Mouse (Mus musculus) embryo, embryonic 9.5 days (tissue): ENCODE measurements around the gene Adamtsl4.
"Not testable (repeated sequence)": the region's sequence is repeated elsewhere in the genome, so short reads cannot be mapped to it uniquely, and the experiment has no call there.

Experiments
- DNase-seq: peaks from one replicate; pipeline ENCODE4 v3.0.0-alpha.2; 2017; ENCODE audit errors: extremely low spot score

The Adamtsl4 gene

DNA sequence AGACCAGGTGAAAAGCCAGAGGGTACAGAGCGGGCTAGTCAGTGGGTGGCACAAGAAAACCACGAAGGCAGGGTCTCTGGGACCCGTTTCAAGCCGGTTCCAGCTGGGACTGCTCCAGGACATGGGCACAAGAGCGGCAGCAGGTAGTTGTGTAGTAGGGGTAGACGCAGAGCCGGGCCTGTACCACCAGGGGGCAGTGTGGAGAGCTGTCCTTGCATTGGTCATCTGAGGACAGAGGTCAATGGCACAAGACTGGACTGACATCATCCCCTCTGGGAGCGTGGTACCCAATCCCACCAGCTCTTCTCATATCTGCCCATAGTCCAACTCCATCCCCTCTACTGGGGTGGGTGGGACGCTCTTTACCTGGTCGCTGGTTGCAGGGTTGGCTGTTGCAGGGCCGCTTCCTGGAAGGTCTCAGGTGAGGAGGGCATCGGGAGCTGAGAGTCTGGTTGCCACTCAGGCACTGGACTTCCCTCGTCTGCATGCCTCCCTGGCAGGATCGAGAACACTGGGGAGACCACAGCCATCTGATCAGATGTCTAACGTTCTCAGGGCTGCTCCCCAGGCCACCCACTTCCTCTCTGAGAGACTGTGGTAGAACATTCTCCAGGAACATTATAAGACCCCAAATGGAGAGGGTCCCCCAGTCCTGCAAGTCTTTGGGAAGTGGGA, 10.8 kb downstream of the Adamtsl4 start:
- DNase-seq: peak; percentile 84

DNA sequence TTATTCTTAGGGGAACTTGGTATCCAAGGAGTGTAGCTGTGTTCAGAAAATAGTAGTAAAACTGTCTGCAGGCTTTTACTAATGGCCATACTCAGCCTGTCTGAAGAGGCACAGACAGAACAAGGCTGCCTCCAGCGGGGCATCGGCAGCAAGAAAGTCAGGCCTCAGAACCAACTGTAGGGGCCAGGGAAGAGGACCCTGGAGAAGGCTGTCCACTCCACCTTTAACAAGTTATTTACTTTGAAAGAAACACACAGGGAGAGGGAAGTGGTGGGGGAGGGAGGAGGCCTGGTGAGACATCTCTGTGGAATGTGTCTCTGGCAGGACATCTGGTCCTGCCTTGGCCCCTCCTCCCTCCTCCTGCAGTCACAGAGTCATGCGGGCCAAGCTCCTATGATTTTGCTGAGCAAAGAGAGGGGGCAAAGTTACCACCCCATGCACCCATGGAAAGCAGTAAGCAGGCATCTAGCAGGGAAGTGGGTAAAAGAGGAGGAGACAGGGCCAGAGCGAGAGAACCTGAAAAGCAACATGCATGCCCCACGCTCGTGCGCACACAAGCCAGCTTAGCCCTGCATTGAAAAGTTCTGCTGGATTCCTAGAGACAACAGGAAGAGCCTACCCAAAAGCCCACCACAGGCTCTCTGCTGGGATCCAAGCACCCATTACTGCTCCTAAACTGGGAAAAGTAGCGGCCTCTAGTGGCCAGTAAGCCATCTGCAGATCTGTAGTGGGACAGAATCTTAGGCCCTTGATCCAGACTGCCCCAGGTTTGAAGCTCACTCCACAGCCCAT, 12.2 kb downstream of the Adamtsl4 start:
- DNase-seq: peak; percentile 71

DNA sequence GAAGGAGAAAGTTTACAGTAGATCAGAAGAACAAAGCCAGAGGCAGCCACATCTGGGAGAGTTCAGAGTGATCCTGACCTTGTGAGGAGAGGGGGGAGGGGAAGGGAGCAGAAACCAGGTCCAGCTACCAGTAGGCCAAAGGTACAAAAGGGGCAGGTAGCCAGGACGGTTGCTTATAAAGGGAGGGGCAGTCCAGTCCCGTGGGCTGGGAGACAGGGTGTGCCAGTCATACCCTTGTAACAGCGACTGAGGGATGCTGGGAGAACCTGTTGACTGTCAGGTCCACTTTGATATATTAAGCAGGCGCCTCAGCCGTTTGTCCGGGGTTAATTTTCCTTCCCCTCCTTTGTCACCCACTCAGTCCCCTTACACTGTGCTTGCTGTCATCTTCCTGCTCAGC, 12.9 kb downstream of the Adamtsl4 start:
- no peak for DNase-seq

DNA sequence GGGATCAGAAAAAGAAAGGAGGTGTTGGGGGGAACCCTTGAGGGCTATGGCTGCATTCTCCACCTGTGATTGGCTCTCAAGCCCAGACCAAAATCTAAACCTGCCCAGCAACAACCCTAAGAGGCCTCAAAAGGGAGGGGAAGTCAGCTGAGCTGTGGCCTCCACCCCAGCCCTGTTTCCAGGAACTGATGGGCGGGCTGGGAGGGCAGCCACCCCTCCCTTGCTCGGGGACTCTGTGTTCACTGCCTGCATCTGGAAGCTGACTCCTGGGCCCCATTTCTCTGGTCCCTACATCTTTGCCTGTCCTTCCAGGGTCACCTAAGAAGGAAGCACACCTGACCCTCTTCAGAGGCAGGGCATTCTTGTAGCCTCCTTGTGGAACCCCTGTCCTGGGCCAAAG, 13.5 kb downstream of the Adamtsl4 start:
- DNase-seq: no peak

DNA sequence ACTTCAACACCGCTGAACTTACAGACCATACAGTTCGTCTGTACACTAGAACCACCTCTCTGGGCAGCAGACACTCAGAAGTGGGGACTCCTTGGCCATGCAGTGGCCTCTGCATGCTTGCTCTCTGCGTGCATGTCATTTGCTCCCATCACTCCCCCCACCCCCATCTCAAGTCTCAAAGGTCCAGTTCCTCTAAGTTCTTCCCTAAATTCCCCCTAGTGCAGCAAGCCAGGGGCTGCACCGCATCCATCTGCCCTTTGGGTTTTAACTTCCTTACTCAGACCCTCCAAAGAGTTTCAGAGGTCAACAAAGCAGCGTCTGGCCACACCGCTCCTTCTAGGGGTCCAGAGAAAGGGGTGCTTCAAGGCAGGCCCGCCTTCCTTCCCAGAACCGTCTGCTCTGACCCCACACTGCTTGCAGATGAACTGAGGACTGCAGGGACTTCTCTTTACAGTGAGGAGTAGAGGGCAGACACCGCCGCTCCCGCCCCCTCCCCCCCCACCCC, 14.0 kb downstream of the Adamtsl4 start:
- no peak for DNase-seq

DNA sequence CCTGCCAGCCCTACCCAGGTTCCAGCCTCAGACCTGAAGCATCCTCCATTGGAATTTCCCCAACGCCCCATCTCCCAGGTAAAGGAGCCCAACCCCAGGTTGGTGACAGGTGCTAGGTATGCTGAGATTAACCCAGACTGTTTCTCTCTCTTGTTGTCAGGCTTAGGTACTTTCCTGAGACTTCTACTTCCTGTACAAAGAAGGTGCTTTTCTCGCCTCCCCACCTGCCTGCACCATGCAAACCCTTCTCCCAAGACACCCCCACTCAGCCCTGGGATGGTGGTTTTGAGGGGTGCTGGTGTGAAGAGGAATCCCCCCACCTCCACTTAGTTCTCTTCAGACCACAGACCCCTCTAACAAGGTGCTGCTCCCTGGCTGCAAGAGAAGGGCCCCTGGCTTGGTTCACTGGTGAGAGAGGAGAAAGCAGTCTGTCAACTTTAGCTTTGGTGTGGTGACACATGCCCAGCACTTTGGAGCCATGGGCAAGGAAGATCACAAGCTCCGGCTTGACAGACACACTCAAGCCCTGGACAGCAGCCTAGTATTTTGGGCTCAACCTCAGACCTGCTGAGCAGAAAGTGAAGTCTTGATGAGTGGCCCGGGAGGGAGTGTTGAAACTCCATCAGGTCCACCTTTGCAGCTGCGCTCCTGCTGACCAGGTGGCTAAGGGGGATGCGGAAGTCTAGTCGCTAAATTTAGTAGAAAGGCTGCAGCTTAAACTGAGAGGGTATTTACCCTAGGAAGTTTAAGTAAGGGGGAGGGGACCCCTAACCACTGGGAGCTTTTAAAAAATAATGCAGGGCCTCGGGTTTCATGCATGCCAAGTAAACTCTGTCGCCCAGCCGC, 14.6 kb downstream of the Adamtsl4 start:
- DNase-seq: no peak

GRCm38 (mm10) chr3:95672461-95672860, 15.3 kb downstream of the Adamtsl4 start:
- no peak for DNase-seq

GRCm38 (mm10) chr3:95671201-95671600, 16.5 kb downstream of the Adamtsl4 start:
- no peak for DNase-seq

DNA sequence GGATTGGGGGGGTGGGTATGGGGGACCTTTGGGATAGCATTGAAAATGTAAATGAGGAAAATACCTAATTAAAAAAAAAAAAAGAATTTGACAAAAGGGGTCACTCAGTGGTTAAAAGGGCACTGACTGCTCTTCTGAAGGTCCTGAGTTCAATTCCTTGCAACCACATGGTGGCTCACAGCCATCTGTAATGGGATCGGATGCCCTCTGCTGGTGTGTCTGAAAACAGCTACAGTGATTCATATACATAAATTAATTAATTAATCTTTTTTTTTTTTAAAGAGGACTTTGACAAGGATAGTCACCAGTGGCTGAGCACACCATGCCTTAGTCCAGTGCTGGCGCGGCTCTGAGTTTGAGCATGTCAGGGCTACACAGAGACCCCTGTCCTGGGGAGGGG, 17.3 kb downstream of the Adamtsl4 start:
- not testable (repeated sequence) for DNase-seq

- no peak for DNase-seq
Observed at GRCm38 (mm10) chr3:95669309-95669665, 18.4 kb downstream of the Adamtsl4 start.

DNA sequence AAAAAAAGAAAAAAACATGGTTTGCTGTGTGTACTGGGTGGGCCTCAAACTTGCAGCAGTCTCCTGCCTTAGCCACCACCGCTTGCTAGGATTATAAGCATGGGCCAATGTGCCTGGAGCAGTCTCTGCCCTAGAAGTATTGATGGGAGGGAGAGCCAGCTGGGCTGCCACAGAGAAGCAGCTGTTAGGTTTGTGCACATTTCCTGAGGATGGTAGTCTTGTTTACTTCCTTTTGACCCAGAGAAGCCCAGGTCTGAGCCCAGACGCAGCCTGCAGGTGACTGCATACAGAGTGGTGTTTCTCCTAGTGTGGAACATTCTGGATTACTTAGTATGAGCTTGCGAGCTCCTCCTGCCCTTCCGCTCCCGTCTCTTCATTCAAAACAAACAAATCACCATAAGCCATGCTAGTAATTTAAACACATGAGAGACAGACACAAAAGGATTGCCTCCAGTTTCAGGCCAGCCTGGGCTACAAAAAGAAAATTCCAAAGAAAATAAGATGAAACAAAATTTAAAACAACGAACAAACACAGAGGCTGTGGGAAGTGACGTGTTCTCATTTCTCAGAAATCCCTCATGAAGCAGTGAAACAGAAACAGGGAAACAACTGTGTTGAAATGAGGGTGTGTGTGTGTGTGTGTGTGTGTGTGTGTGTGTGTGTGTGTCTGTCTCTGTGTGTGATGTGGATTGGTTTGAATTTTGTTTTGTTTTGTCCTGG, 19.0 kb downstream of the Adamtsl4 start:
- DNase-seq: no peak

DNA sequence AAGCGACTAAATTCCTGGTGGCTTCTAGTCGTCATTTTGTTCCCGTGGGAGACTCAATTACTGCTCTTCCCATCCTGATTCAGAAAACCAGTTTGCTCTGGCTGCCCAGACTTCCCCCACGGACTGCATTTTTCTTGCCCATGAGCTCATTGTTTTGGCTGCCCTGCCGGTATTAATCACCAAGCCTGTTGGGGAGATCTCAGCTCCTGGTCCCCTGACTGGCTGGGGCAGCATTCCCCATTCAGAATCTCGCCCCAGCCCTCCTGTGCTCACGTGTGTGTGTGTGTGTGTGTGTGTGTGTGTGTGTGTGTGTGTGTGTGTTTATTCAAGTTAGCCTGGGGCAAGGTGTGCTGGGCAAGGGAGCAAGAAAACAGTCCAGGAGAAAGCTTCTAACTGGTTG, 19.7 kb downstream of the Adamtsl4 start:
- DNase-seq: no peak

DNA sequence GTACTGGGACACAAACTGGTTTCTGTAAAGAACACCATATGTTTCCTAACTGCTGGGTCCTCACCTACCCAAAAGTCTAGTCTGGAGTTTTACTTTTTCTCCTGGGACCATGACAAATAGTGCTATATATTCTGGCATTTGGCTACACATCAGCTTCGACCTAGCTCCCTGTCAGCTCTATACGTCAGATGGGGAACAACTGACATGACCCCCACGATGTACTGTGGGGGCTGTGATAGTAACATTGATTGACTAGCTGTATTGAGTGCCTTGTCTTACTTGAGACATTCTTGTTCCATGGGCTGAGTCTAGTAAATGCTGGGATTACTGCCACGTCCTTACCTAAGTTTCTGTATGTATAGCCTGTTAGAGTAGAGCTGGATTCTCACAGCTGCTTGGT, 20.2 kb downstream of the Adamtsl4 start:
- DNase-seq: no peak

DNA sequence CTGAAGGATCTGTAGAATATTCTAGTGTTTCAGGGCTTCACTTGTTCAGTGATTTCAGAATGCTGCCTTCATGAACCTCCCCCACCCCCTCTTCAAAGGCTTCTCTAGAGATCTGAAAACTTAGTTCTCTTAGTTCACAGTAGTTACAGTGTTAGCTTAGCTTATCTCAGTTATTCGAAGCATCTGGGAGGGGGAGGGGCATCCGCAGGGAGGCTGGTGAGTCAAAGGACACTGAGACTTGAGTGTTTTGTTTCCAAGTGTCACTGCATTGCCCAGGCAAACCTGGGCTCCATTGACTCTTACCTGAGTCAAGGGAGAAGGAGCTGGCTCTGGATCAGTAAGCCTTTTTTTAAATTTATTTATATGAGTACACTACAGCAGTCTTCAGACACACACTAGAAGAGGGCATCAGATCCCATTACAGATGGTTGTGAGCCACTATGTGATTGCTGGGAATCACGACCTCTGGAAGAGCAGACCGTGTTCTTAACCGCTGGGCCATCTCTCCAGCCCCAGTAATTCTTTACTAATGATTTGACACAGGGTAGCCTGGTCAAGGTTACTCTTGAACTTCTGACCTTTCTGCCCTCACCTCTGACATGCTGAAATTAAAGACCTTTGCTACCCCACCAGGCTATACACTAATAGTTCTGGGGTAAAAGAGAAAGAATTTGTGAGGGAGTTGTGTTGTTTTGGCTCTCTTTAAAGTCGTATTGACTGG, 21.4 kb downstream of the Adamtsl4 start:
- no peak for DNase-seq

GRCm38 (mm10) chr3:95664940-95665352, 22.8 kb downstream of the Adamtsl4 start:
- no peak for DNase-seq

DNA sequence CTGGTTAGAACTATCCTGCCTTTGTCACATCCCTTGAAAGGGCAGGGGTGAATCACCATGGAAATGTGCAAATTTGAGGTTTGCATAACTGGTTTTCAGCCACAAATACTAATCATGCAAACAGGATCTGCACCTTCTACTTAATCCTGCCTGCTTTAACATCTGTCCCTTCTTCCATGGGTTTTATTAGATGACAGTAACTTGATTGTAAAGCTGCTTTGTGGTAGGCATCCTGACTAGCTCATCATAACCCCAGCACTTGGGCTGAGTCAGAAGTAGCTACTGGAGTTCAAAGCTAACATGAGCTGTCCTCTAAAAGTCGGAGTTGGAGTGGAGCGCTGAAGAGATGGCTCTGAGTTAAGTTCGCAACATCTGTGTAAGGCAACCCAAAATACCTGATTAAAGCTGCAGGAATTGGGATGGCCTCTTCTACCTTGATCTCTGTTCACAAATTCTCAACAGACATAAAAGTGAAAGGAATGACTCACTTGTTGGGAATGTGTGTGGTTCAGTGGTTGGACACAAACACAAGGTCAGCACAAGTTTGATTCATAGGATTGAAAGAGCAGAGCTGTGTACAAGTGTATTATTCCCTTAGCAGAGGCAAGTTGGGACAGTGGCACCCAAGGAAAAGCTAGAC, 23.6 kb downstream of the Adamtsl4 start:
- no peak for DNase-seq

DNA sequence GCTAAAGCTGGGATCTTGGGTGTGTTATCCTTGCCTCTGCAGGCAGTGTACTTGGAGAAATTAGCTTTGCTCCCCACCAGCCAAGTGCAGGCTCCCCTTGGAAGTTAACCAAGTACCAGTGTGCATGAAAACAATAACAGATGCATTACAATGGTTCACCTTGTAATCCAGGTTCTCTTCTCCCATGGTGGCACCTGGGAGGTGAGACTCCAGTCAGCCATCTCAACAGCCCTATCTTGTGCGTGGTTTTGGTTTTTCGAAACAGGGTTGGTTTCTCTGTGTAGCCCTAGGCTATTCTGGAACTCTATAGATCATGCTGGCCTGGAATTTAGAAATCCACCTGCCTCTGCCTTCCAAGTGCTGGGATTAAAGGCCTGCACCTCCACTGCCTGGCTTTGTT, 24.2 kb downstream of the Adamtsl4 start:
- no peak for DNase-seq

GRCm38 (mm10) chr3:95662724-95663449, 24.8 kb downstream of the Adamtsl4 start:
- DNase-seq: no peak

- DNase-seq: no peak
Observed at GRCm38 (mm10) chr3:95661945-95662715, 25.6 kb downstream of the Adamtsl4 start.
